ENCODE assay signal across 8 mouse cellular contexts in genomic region chr7:141221249-141222125, GRCm38 (mm10). TPM values are rescaled to one million over a fixed set of nuclear protein-coding genes. Genes with fewer than 3 reads are reported as not detected.
A peak's percentile ranks its signal among the peaks of the same experiment; 100 is the strongest.
DNase-seq lines count a peak whose midpoint lies in the region; ATAC-seq lines count a peak whose summit lies in the region.

No protein-coding gene starts in this region.

- peaks cover 13% of the 10 kb centered on the region for H3K4me1 ChIP-seq in brown adipose tissue, adult 24 weeks (ENCODE audit: control insufficient read depth, insufficient read depth, insufficient read length, low read length)
- H3K4me1 ChIP-seq in heart, embryonic 14.5 days (ENCODE audit: control insufficient read depth in 2 of 2, insufficient read depth in 2 of 2, low read length in 2 of 2) = peaks cover 18 to 25% of the 10 kb centered on the region in 2 experiments
- peaks cover 65% of the 10 kb centered on the region for H3K4me1 ChIP-seq in liver, embryonic 13.5 days (replicated peaks)
- H3K4me1 ChIP-seq in stomach, embryonic 16.5 days (ENCODE audit: control insufficient read depth, insufficient read depth, low read length) = peaks cover 54% of the 10 kb centered on the region

- peak overlapping the region; percentile 92 for H3K4me2 ChIP-seq in heart, embryonic 14.5 days (ENCODE audit: low read length)
- H3K4me2 ChIP-seq in liver, embryonic 13.5 days = peak overlapping the region; percentile 99
- peak overlapping the region; percentile 77 for H3K4me2 ChIP-seq in stomach, embryonic 16.5 days (ENCODE audit: low read depth, low read length)

- peak overlapping the region; percentile 92 for H3K9ac ChIP-seq in heart, embryonic 14.5 days (ENCODE audit: low read length)
- H3K9ac ChIP-seq in liver, embryonic 13.5 days = peak overlapping the region; percentile 95
- peak overlapping the region; percentile 80 for H3K9ac ChIP-seq in stomach, embryonic 16.5 days (ENCODE audit: low read length)

- 0 out of 2 replicates have a peak, but pooled peaks cover 11% of the 10 kb centered on the region for H3K36me3 ChIP-seq in heart, embryonic 14.5 days (ENCODE audit: control insufficient read depth, insufficient read depth, low read length)
- peaks cover 31% of the 10 kb centered on the region for H3K36me3 ChIP-seq in liver, embryonic 13.5 days
- H3K36me3 ChIP-seq in stomach, embryonic 16.5 days (ENCODE audit: control insufficient read depth, insufficient read depth, low read length) = no peaks in the 10 kb centered on the region

- no peak overlapping the region for H3K27ac ChIP-seq in brown adipose tissue, adult 24 weeks (replicated peaks; ENCODE audit: low read depth, low read length)
- H3K27ac ChIP-seq in heart, embryonic 14.5 days (replicated peaks in 1 of 2; ENCODE audit: control insufficient read depth in 1 of 2, insufficient read depth in 1 of 2, low read depth in 2 of 2, low read length in 2 of 2) = peak overlapping the region; percentile 88 to 93
- peak overlapping the region; percentile 89 for H3K27ac ChIP-seq in liver, embryonic 13.5 days
- peak overlapping the region; percentile 96 for H3K27ac ChIP-seq in stomach, embryonic 16.5 days (ENCODE audit: low read length)

- no peaks in the 10 kb centered on the region for H3K9me3 ChIP-seq in heart, embryonic 14.5 days (ENCODE audit: control insufficient read depth, low read length)
- no peaks in the 10 kb centered on the region; the same call in 1 of the 2 replicates for H3K9me3 ChIP-seq in liver, embryonic 13.5 days (replicated peaks)
- H3K9me3 ChIP-seq in stomach, embryonic 16.5 days (replicated peaks; ENCODE audit: control insufficient read depth, low read length) = no peaks in the 10 kb centered on the region

- 2% methylated on average over 43 of the region's 44 CpGs for WGBS in heart, embryonic 14.5 days
- WGBS in liver, embryonic 13.5 days (ENCODE audit: insufficient replicate concordance) = 9% methylated on average over 44 of the region's 44 CpGs
- 2% methylated on average over 44 of the region's 44 CpGs for WGBS in stomach, embryonic 16.5 days

- ATAC-seq in heart, embryonic 14.5 days (ENCODE audit: insufficient number of reproducible peaks, insufficient read depth, low FRiP score, low read depth) = peak; percentile 95
- ATAC-seq in liver, embryonic 13.5 days (ENCODE audit: low read depth) = peak; percentile 96
- peak; percentile 97 for ATAC-seq in stomach, embryonic 16.5 days (ENCODE audit: insufficient read depth, low FRiP score)

- H3K4me3 ChIP-seq in brown adipose tissue, adult 24 weeks (ENCODE audit: insufficient read depth, low read depth, low read length) = peak overlapping the region; percentile 43
- peak overlapping the region; percentile 73 to 77 for H3K4me3 ChIP-seq in heart, embryonic 14.5 days (ENCODE audit: control insufficient read depth in 1 of 2, insufficient read depth in 1 of 2, low read depth in 1 of 2, low read length in 2 of 2)
- peak overlapping the region; percentile 78 for H3K4me3 ChIP-seq in liver, embryonic 13.5 days (replicated peaks)
- peak overlapping the region; percentile 64 for H3K4me3 ChIP-seq in stomach, embryonic 16.5 days (replicated peaks; ENCODE audit: low read length)

- H3K27me3 ChIP-seq in heart, embryonic 14.5 days (ENCODE audit: control insufficient read depth, insufficient read depth, low read length) = no peaks in the 10 kb centered on the region
- no peaks in the 10 kb centered on the region for H3K27me3 ChIP-seq in liver, embryonic 13.5 days
- H3K27me3 ChIP-seq in stomach, embryonic 16.5 days (ENCODE audit: control insufficient read depth, insufficient read depth, low read length) = no peaks in the 10 kb centered on the region

- peak; percentile 91 for DNase-seq in CD4-positive, CD25-positive, alpha-beta regulatory T cell, adult 2 months (ENCODE audit: low read depth, low spot score)
- DNase-seq in fibroblast of lung, adult 2 months (ENCODE audit: low read depth) = peak; percentile 94
- peak; percentile 98 for DNase-seq in kidney, postnatal 14 days
- peak; percentile 100 for DNase-seq in liver, embryonic 13.5 days
- DNase-seq in neural tube, embryonic 10.5 days (ENCODE audit: extremely low spot score, low spot score) = peak; percentile 99

RNA-seq across cellular contexts. Expression of gene Rassf7, which starts 5.8 kb away (rescaled TPM):
- polyA plus RNA-seq in brown adipose tissue, adult 24 weeks (2012; ENCODE audit: insufficient read depth, insufficient read length, missing spikeins) = 1.4 and 1.5 TPM in 2 replicates
- 12.1 and 12.4 TPM in 2 replicates for polyA plus RNA-seq in heart, embryonic 14.5 days (2014; fragmentation: Nextera tagmentation; extraction: Ambion mirVana)
- 23.9 and 26.7 TPM in 2 replicates for polyA plus RNA-seq in liver, embryonic 13.5 days (2015; fragmentation: Nextera tagmentation; extraction: Ambion mirVana)
- polyA plus RNA-seq in stomach, embryonic 16.5 days (2015; fragmentation: Nextera tagmentation; extraction: Ambion mirVana) = 82.3 and 104 TPM in 2 replicates

RNA-seq across cellular contexts. Expression of gene Phrf1, which starts 7.1 kb away (rescaled TPM):
- polyA plus RNA-seq in brown adipose tissue, adult 24 weeks (2012; ENCODE audit: insufficient read depth, insufficient read length, missing spikeins) = 17.0 and 22.5 TPM in 2 replicates
- polyA plus RNA-seq in heart, embryonic 14.5 days (2014; fragmentation: Nextera tagmentation; extraction: Ambion mirVana) = 41.3 and 44.4 TPM in 2 replicates
- polyA plus RNA-seq in liver, embryonic 13.5 days (2015; fragmentation: Nextera tagmentation; extraction: Ambion mirVana) = 32.6 and 34.9 TPM in 2 replicates
- 57.6 and 67.7 TPM in 2 replicates for polyA plus RNA-seq in stomach, embryonic 16.5 days (2015; fragmentation: Nextera tagmentation; extraction: Ambion mirVana)

RNA-seq across cellular contexts. Expression of gene Lmntd2, which starts 7.6 kb away (rescaled TPM):
- polyA plus RNA-seq in brown adipose tissue, adult 24 weeks (2012; ENCODE audit: insufficient read depth, insufficient read length, missing spikeins) = not detected in 2 replicates
- polyA plus RNA-seq in heart, embryonic 14.5 days (2014; fragmentation: Nextera tagmentation; extraction: Ambion mirVana) = 0.46 and 0.62 TPM in 2 replicates
- 0.59 and 0.71 TPM in 2 replicates for polyA plus RNA-seq in liver, embryonic 13.5 days (2015; fragmentation: Nextera tagmentation; extraction: Ambion mirVana)
- polyA plus RNA-seq in stomach, embryonic 16.5 days (2015; fragmentation: Nextera tagmentation; extraction: Ambion mirVana) = 4.8 and 6.3 TPM in 2 replicates

RNA-seq across cellular contexts. Expression of gene Lrrc56, which starts 27.5 kb away (rescaled TPM):
- polyA plus RNA-seq in brown adipose tissue, adult 24 weeks (2012; ENCODE audit: insufficient read depth, insufficient read length, missing spikeins) = 3.4 and 5.8 TPM in 2 replicates
- polyA plus RNA-seq in heart, embryonic 14.5 days (2014; fragmentation: Nextera tagmentation; extraction: Ambion mirVana) = 1.6 and 2.8 TPM in 2 replicates
- polyA plus RNA-seq in liver, embryonic 13.5 days (2015; fragmentation: Nextera tagmentation; extraction: Ambion mirVana) = 12.2 and 15.5 TPM in 2 replicates
- polyA plus RNA-seq in stomach, embryonic 16.5 days (2015; fragmentation: Nextera tagmentation; extraction: Ambion mirVana) = 7.1 TPM in 2 replicates

RNA-seq across cellular contexts. Expression of gene Hras, which starts 27.7 kb away (rescaled TPM):
- polyA plus RNA-seq in brown adipose tissue, adult 24 weeks (2012; ENCODE audit: insufficient read depth, insufficient read length, missing spikeins) = 72.6 and 86.6 TPM in 2 replicates
- polyA plus RNA-seq in heart, embryonic 14.5 days (2014; fragmentation: Nextera tagmentation; extraction: Ambion mirVana) = 93.9 and 96.7 TPM in 2 replicates
- polyA plus RNA-seq in liver, embryonic 13.5 days (2015; fragmentation: Nextera tagmentation; extraction: Ambion mirVana) = 91.5 and 104 TPM in 2 replicates
- polyA plus RNA-seq in stomach, embryonic 16.5 days (2015; fragmentation: Nextera tagmentation; extraction: Ambion mirVana) = 45.1 and 48.0 TPM in 2 replicates
